Mouse (Mus musculus): ENCODE measurements at regions not wholly inside any gene's neighbourhood (a gene's known extent, or its start where the extent isn't known, plus 50 kb on each side); places are given as distances from the start of the nearest gene placed in this dataset.

GRCm38 (mm10) chr15:96933451-96933850 lies 122.3 kb downstream of the Slc38a4 start:
- H3K9me3 ChIP-seq (ENCODE audit: low read length), result no peaks in the 10 kb centered on the region
- H3K27me3 ChIP-seq (ENCODE audit: insufficient read depth, low read length), result no peaks in the 10 kb centered on the region
- WGBS, result 37% methylated on average over 3 of the region's 3 CpGs
- no peaks in the 10 kb centered on the region for H3K36me3 ChIP-seq (ENCODE audit: insufficient read depth, low read length)
- H3K27ac ChIP-seq (ENCODE audit: low read depth, low read length), result no peak overlapping the region
- DNase-seq (ENCODE audit: low spot score) (peak; percentile 15), ATAC-seq (ENCODE audit: low FRiP score) (no peak)
- H3K4me2 ChIP-seq (ENCODE audit: low read depth, low read length, poor library complexity, severe bottlenecking), result no peak overlapping the region
- H3K9ac ChIP-seq (replicated peaks; ENCODE audit: low read length, poor library complexity, severe bottlenecking), result no peak overlapping the region
- no peak overlapping the region for H3K4me3 ChIP-seq (ENCODE audit: low read depth, low read length)
- TF ChIP-seq CTCF (IDR thresholded peaks at IDR 0.05), result no peak
- H3K4me1 ChIP-seq (ENCODE audit: insufficient read depth, low read length), result no peaks in the 10 kb centered on the region

- Histone ChIP-seq H3K27me3 (ENCODE audit: insufficient read depth, low read length) (no peaks in the 10 kb centered on the region), H3K4me1 (ENCODE audit: insufficient read depth, low read length) (no peaks in the 10 kb centered on the region), H3K36me3 (ENCODE audit: insufficient read depth, low read length) (no peaks in the 10 kb centered on the region), H3K4me2 (ENCODE audit: low read depth, low read length, poor library complexity, severe bottlenecking) (no peak overlapping the region), H3K9me3 (ENCODE audit: low read length) (no peaks in the 10 kb centered on the region), H3K9ac (replicated peaks; ENCODE audit: low read length, poor library complexity, severe bottlenecking) (no peak overlapping the region), H3K4me3 (ENCODE audit: low read depth, low read length) (no peak overlapping the region), H3K27ac (ENCODE audit: low read depth, low read length) (no peak overlapping the region)
- 80% methylated on average over 6 of the region's 6 CpGs for WGBS
- no peak for DNase-seq (ENCODE audit: low spot score)
- ATAC-seq (ENCODE audit: low FRiP score), result no peak
- no peak for TF ChIP-seq CTCF (IDR thresholded peaks at IDR 0.05)
Observed at GRCm38 (mm10) chr15:96930531-96930930, 125.2 kb downstream of the Slc38a4 start.

GRCm38 (mm10) chr15:96929788-96930187 lies 126.0 kb downstream of the Slc38a4 start:
- ATAC-seq (ENCODE audit: low FRiP score) (no peak), DNase-seq (ENCODE audit: low spot score) (no peak)
- H3K36me3 ChIP-seq (ENCODE audit: insufficient read depth, low read length), result no peaks in the 10 kb centered on the region
- no peaks in the 10 kb centered on the region for H3K27me3 ChIP-seq (ENCODE audit: insufficient read depth, low read length)
- no peak overlapping the region for H3K27ac ChIP-seq (ENCODE audit: low read depth, low read length)
- H3K9me3 ChIP-seq (ENCODE audit: low read length), result no peaks in the 10 kb centered on the region
- no peak overlapping the region for H3K4me3 ChIP-seq (ENCODE audit: low read depth, low read length)
- 73% methylated on average over 4 of the region's 4 CpGs for WGBS
- H3K9ac ChIP-seq (replicated peaks; ENCODE audit: low read length, poor library complexity, severe bottlenecking), result no peak overlapping the region
- H3K4me2 ChIP-seq (ENCODE audit: low read depth, low read length, poor library complexity, severe bottlenecking), result no peak overlapping the region
- no peaks in the 10 kb centered on the region for H3K4me1 ChIP-seq (ENCODE audit: insufficient read depth, low read length)
- TF ChIP-seq CTCF (IDR thresholded peaks at IDR 0.05), result no peak

- Histone ChIP-seq H3K27me3 (ENCODE audit: insufficient read depth, low read length) (no peaks in the 10 kb centered on the region), H3K9me3 (ENCODE audit: low read length) (no peaks in the 10 kb centered on the region), H3K4me1 (ENCODE audit: insufficient read depth, low read length) (no peaks in the 10 kb centered on the region), H3K9ac (replicated peaks; ENCODE audit: low read length, poor library complexity, severe bottlenecking) (no peak overlapping the region), H3K27ac (ENCODE audit: low read depth, low read length) (no peak overlapping the region), H3K4me2 (ENCODE audit: low read depth, low read length, poor library complexity, severe bottlenecking) (no peak overlapping the region), H3K36me3 (ENCODE audit: insufficient read depth, low read length) (no peaks in the 10 kb centered on the region), H3K4me3 (ENCODE audit: low read depth, low read length) (no peak overlapping the region)
- ATAC-seq (ENCODE audit: low FRiP score), result no peak
- 91% methylated on average over 4 of the region's 4 CpGs for WGBS
- no peak for TF ChIP-seq CTCF (IDR thresholded peaks at IDR 0.05)
- DNase-seq (ENCODE audit: low spot score), result no peak
Observed at GRCm38 (mm10) chr15:96928692-96929091, 127.1 kb downstream of the Slc38a4 start.

- DNase-seq (ENCODE audit: low spot score) (no peak), ATAC-seq (ENCODE audit: low FRiP score) (no peak)
- no peak overlapping the region for H3K27ac ChIP-seq (ENCODE audit: low read depth, low read length)
- no peak for TF ChIP-seq CTCF (IDR thresholded peaks at IDR 0.05)
- no peak overlapping the region for H3K4me2 ChIP-seq (ENCODE audit: low read depth, low read length, poor library complexity, severe bottlenecking)
- no peaks in the 10 kb centered on the region for H3K4me1 ChIP-seq (ENCODE audit: insufficient read depth, low read length)
- no peak overlapping the region for H3K9ac ChIP-seq (replicated peaks; ENCODE audit: low read length, poor library complexity, severe bottlenecking)
- H3K27me3 ChIP-seq (ENCODE audit: insufficient read depth, low read length), result no peaks in the 10 kb centered on the region
- H3K9me3 ChIP-seq (ENCODE audit: low read length), result no peaks in the 10 kb centered on the region
- no peaks in the 10 kb centered on the region for H3K36me3 ChIP-seq (ENCODE audit: insufficient read depth, low read length)
- 84% methylated on average over 4 of the region's 4 CpGs for WGBS
- no peak overlapping the region for H3K4me3 ChIP-seq (ENCODE audit: low read depth, low read length)
Observed at GRCm38 (mm10) chr15:96927674-96928073, 128.1 kb downstream of the Slc38a4 start.

- no peak for ATAC-seq (ENCODE audit: low FRiP score)
- no peak for TF ChIP-seq CTCF (IDR thresholded peaks at IDR 0.05)
- no peak for DNase-seq (ENCODE audit: low spot score)
- no peaks in the 10 kb centered on the region for H3K9me3 ChIP-seq (ENCODE audit: low read length)
- no peaks in the 10 kb centered on the region for H3K36me3 ChIP-seq (ENCODE audit: insufficient read depth, low read length)
- H3K27ac ChIP-seq (ENCODE audit: low read depth, low read length), result no peak overlapping the region
- no peak overlapping the region for H3K9ac ChIP-seq (replicated peaks; ENCODE audit: low read length, poor library complexity, severe bottlenecking)
- no peak overlapping the region for H3K4me2 ChIP-seq (ENCODE audit: low read depth, low read length, poor library complexity, severe bottlenecking)
- H3K4me3 ChIP-seq (ENCODE audit: low read depth, low read length), result no peak overlapping the region
- H3K27me3 ChIP-seq (ENCODE audit: insufficient read depth, low read length), result no peaks in the 10 kb centered on the region
- H3K4me1 ChIP-seq (ENCODE audit: insufficient read depth, low read length), result no peaks in the 10 kb centered on the region
- 57% methylated on average over 1 of the region's 1 CpGs for WGBS
Observed at GRCm38 (mm10) chr15:96926660-96927059, 129.1 kb downstream of the Slc38a4 start.
